Mouse (Mus musculus) layer of hippocampus, postnatal 36 days (tissue): ENCODE measurements at regions not wholly inside any gene's neighbourhood (a gene's known extent, or its start where the extent isn't known, plus 50 kb on each side); places are given as distances from the start of the nearest gene placed in this dataset.
A peak's percentile ranks its signal among the peaks of the same experiment; 100 is the strongest.

ENCODE experiments used
- DNase-seq, 2 experiments: peaks; one replicate each; pipeline ENCODE4 v3.0.0; 2022

- DNase-seq, result no peak
These were observed 58.6 kb upstream of the Grip1 start for GRCm38 (mm10) chr10:119395048-119395447.

GRCm38 (mm10) chr10:119387924-119388323 lies 65.7 kb upstream of the Grip1 start:
- DNase-seq, result no peak

GRCm38 (mm10) chr10:119382257-119382656 lies 71.4 kb upstream of the Grip1 start:
- no peak for DNase-seq

- DNase-seq, result no peak
These were observed 85.1 kb upstream of the Grip1 start for GRCm38 (mm10) chr10:119368566-119368965.

- no peak for DNase-seq
These were observed 90.0 kb upstream of the Grip1 start for GRCm38 (mm10) chr10:119363616-119364015.

- peak in 1 of 2 experiments; percentile 4 for DNase-seq
These were observed 94.8 kb upstream of the Grip1 start for GRCm38 (mm10) chr10:119358730-119359292.

GRCm38 (mm10) chr10:119342317-119343114 lies 102.7 kb upstream of the Cand1 start:
- DNase-seq, result no peak

- no peak for DNase-seq
These were observed 100.5 kb upstream of the Cand1 start for GRCm38 (mm10) chr10:119340323-119340722.

- no peak for DNase-seq
These were observed 87.1 kb upstream of the Cand1 start for GRCm38 (mm10) chr10:119326912-119327311.

GRCm38 (mm10) chr10:119319953-119320352 lies 80.1 kb upstream of the Cand1 start:
- no peak for DNase-seq

GRCm38 (mm10) chr10:119318416-119318815 lies 78.6 kb upstream of the Cand1 start:
- DNase-seq, result peak; percentile 29 to 33

- no peak for DNase-seq
These were observed 71.7 kb upstream of the Cand1 start for GRCm38 (mm10) chr10:119311578-119311977.

GRCm38 (mm10) chr10:119295740-119296139 lies 55.9 kb upstream of the Cand1 start:
- no peak for DNase-seq

GRCm38 (mm10) chr10:119294454-119295149 lies 54.7 kb upstream of the Cand1 start:
- peak; percentile 25 to 26 for DNase-seq

GRCm38 (mm10) chr10:119293372-119293771 lies 53.5 kb upstream of the Cand1 start:
- DNase-seq, result no peak
